Mouse (Mus musculus) adrenal gland (tissue): ENCODE data around the gene Lrrk1.

ENCODE experiments used
- microRNA-seq, 2 experiments: library from miRNA; unstranded; fragments of <30 nt; microRNA quantifications; one replicate each; pipeline ENCODE4; 2019

Gene Lrrk1

Small RNAs within 50 kb of the gene (microRNA-seq; reads per million reads assigned to microRNA genes)
- gene Mir7057 = 0 reads per million in 2 experiments
